Mouse (Mus musculus) 3T3-L1 (cell line): Measurements from ENCODE around the gene Kazn.

Source experiments
- DNase-seq: peaks from one replicate; pipeline ENCODE4 v3.0.0-alpha.2; 2015; ENCODE audit warnings: low read depth, low spot score

Gene Kazn

GRCm38 (mm10) chr4:142193151-142193578 lies 46.0 kb downstream of the Kazn start:
- DNase-seq: no peak

GRCm38 (mm10) chr4:142189960-142190359 lies 49.2 kb downstream of the Kazn start:
- no peak for DNase-seq

DNA sequence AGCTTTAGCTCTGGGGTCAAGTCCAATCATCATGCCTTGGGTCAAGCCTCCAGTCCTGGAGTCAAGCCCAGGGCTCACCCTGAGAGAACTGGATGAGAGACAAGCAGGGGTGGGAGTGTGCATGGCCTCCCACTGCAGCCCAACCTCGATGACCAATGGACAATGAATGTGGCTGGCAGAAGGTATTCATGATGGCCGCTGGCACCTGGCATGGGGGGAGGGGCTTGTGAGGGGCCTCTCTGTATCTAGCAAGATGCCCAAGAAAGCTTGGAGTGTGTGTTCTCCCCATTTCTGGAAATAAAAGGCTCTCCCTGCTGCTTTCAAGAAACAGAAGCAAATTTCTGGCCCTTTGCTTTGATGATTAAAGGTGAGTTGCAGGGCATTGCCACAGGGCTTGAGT lies 50.7 kb downstream of the Kazn start:
- no peak for DNase-seq

- DNase-seq: no peak
These were observed 53.0 kb downstream of the Kazn start for GRCm38 (mm10) chr4:142186155-142186554.

GRCm38 (mm10) chr4:142185533-142185900 lies 53.7 kb downstream of the Kazn start:
- no peak for DNase-seq

DNA sequence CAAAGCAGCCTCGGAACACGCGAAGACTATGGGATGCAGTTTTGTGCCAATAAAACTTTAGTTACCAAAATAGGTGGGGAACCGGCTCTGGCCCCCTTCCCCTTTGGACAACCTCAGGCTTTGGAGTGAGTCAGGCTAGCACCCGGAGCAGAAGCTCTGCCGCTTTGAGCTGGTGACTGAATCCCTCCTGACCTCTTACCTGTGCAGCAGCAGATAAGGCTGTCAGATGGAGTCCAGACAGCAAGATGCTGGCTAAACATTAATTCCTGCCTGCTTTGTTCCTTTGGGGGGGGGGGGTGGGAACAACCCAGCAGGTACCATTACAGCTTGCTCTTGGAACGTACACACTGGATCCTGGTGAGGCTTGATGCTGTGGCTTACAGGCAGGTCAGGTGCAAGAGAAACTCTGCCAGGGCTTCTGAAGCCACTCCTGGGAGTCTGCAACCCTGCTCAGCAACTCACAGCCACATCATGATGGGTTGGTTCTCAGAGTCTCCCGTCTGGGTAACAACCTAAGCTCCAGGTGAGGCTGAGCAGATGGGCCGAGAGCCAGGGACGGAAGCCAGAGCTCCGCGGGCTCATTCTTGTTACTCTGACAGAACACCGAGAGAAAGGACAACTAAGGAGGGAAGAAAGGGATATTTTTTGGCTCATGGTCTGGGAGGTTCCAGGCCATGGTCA lies 54.2 kb downstream of the Kazn start:
- DNase-seq: no peak

GRCm38 (mm10) chr4:142183591-142183990 lies 55.6 kb downstream of the Kazn start:
- DNase-seq: no peak

DNA sequence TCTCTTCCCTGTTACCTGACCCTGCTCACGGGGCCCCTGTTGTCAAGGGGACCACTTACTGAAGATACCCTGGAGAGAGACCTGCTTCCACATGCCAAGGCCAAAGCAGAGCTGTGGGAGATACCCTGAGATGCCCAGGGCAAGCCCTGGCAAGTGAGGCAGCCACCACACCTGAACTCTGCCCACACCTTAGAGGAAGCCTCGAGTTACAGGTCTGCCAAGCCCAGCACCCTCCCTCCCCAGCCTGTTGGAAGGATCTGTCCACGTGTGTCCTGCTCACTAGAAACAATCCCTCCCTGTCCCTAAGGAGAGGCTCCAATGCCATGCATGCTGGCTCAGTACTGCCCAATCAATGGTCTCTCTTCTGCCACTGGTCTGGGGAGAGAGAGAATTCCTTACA lies 56.2 kb downstream of the Kazn start:
- DNase-seq: no peak

- no peak for DNase-seq
These were observed 57.6 kb downstream of the Kazn start for GRCm38 (mm10) chr4:142181646-142182045.

GRCm38 (mm10) chr4:142180874-142181273 lies 58.3 kb downstream of the Kazn start:
- DNase-seq: no peak

- DNase-seq: no peak
These were observed 58.9 kb downstream of the Kazn start for GRCm38 (mm10) chr4:142180289-142180688.

DNA sequence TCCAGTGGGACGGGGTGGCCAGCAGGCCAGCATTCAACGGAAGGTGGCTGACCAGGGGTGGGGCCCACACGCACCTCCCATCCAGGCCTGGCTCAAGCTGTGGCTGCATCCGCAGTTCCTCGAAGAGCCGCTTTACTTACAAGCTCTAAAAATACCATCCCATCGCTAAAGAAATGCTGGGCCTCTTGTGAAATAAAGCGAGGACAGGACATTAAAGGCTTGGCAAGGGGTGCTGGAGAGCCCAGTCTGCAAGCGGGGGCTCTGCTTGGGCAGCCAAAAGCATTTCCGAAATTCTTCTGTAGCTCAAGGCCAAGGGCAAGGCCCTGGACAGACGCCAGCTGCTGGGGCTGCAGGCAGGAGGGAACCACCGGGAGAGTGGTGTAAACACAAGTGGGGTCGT lies 59.7 kb downstream of the Kazn start:
- DNase-seq: no peak

- DNase-seq: no peak
These were observed 62.5 kb downstream of the Kazn start for GRCm38 (mm10) chr4:142176732-142177131.

DNA sequence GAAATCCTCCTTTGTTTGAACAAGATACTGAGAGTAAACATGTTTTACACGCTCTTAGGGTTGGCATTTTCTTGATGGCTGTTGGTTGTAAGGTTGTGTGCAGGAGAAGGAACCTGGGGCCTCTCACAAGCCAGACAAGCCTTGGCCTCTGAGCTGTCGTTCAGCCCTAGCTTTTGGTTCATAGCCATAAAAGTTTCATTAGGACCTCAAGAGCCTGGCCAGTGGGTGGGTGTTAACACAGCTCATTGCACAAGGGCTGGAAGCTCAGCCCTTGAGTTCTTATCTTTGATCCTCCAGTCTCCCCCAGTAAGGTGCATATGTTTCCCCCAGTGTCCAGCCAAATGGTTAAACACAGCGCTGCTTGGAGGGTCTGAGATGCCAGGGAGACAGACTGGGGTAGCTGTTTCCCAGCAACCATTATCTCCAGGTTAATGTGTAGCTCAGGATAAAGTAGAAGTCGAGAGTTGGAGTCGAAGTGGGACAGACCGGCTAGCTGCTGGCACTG lies 65.2 kb downstream of the Kazn start:
- no peak for DNase-seq

DNA sequence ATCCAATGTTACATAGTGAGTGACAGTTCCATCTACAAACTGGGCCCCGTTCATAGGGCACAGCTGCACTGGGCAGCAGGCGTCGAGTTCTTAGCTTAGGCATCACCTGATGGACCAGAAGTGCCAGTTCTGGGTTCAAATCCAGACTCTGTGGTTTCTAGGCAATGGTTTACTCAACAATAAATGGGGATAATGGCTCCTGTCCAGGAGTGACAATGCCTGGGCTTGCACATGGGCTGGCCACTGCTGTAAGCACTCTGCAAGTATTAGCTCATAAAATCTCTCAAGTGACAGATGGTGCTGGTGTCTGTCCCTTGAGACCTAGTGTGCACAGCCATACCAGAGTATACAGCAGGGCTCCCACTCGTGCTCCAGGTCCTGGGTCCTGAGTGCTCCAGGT lies 66.3 kb downstream of the Kazn start:
- DNase-seq: no peak

GRCm38 (mm10) chr4:142171788-142172497 lies 67.3 kb downstream of the Kazn start:
- DNase-seq: no peak

GRCm38 (mm10) chr4:142170882-142171768 lies 68.1 kb downstream of the Kazn start:
- no peak for DNase-seq

DNA sequence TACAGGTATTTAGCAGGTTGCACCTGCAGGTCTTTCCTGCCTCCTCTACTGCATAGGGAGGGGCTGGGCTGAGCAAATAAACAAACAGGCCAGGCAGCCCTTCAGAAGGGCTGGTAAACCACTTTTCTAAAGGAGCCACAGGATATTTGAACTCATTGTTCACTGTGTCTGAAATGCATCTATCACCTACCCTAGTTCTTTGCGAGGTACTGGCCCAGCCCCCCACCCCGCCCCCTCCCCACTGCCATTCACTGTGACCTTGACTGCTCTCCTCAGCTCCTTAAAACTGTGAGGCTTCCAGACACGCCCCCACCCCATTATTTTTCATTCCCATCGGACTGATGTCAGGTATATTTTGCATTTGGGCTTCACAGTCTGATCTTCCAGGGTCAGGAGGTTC lies 69.6 kb downstream of the Kazn start:
- DNase-seq: no peak

DNA sequence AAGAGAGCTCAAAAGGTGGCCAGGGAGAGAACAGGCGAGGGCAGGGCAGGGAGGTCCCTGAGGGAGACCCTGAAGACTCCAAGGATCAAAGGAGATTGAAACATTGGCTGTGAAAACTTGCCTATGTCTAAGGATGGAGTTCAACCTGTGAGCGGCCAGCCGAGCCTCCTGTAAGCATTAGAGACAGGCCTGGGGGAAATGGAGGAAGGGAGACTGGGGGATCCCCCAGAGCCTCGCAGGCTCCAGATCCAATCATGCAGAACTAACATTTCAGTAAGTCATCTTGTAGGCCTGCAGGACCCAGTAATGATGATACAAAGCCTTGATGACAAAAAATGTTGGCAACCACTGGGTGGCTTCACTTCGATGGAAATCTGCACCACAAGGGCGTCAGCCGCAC lies 70.8 kb downstream of the Kazn start:
- no peak for DNase-seq

- no peak for DNase-seq
These were observed 73.1 kb downstream of the Kazn start for GRCm38 (mm10) chr4:142165835-142166701.

DNA sequence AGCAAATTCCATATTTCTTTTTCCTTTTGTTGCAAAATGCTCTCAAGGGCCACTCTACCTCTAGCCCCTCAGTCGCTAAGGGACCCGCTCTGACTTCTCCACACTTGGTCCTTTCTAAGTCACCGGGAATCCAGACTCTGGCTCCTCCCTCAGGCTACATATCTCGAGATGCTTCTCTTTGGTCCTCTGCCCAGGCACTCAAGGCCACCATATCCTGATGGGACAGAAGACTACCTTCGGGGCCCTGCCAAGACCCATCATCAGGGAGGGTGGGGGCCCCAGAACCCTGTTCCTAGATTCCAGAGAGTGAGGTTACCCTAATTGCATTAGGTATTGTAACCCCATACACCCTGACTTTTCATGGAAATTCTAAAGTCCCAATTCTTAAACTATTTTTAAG lies 73.8 kb downstream of the Kazn start:
- no peak for DNase-seq
